Mouse (Mus musculus) limb, embryonic 13.5 days (tissue): ENCODE measurements around the gene Crlf3. TPM values are rescaled to one million over a fixed set of nuclear protein-coding genes. Genes with fewer than 3 reads are reported as not detected.
A peak's percentile ranks its signal among the peaks of the same experiment; 100 is the strongest.
"Not testable (repeated sequence)": the region's sequence is repeated elsewhere in the genome, so short reads cannot be mapped to it uniquely, and the experiment has no call there.

Experiments used
- ATAC-seq: fragments of 200-750 bp; cut with Nextera tagmentation; 2 replicates; pipeline ENCODE4 v1.8.0; 2017; ENCODE audit warnings: low read depth, moderate number of reproducible peaks, moderate TSS enrichment; ENCODE audit not compliant: low FRiP score
- H3K27ac ChIP-seq: fragments of 300-500 bp; sonication (generic); 2 replicates; pipeline ENCODE4 v1.5.1; 2015; ENCODE audit warnings: inconsistent platforms, mild to moderate bottlenecking, moderate library complexity
- H3K27me3 ChIP-seq: fragments of 300-500 bp; sonication (generic); 2 replicates; pipeline ENCODE4 v1.6.1; 2015; ENCODE audit warnings: mild to moderate bottlenecking, inconsistent platforms
- H3K36me3 ChIP-seq: fragments of 300-500 bp; sonication (generic); 2 replicates; pipeline ENCODE4 v1.6.1; 2015; ENCODE audit warnings: inconsistent platforms, mild to moderate bottlenecking, moderate library complexity
- H3K4me1 ChIP-seq: fragments of 300-500 bp; sonication (generic); 2 replicates; pipeline ENCODE4 v1.6.1; 2015; ENCODE audit warnings: inconsistent platforms
- H3K4me2 ChIP-seq: fragments of 300-500 bp; sonication (generic); replicated peaks from 2 replicates; pipeline ENCODE4 v1.6.1; 2015; ENCODE audit warnings: inconsistent platforms, mild to moderate bottlenecking, moderate library complexity
- H3K4me3 ChIP-seq: fragments of 300-500 bp; sonication (generic); 2 replicates; pipeline ENCODE4 v1.5.1; 2015; ENCODE audit warnings: moderate library complexity, mild to moderate bottlenecking, inconsistent platforms
- H3K9ac ChIP-seq: fragments of 300-500 bp; sonication (generic); 2 replicates; pipeline ENCODE4 v1.6.1; 2015; ENCODE audit warnings: mild to moderate bottlenecking, inconsistent platforms
- H3K9me3 ChIP-seq: fragments of 300-500 bp; sonication (generic); 2 replicates; pipeline ENCODE4 v1.6.1; 2016; ENCODE audit warnings: inconsistent platforms
- WGBS: fragments of 180-500 bp; shearing (Covaris S2); methylation state at CpG from one replicate; pipeline ENCODE4 v1.1.7; 2015; 5-methylcytosine and 5-hydroxymethylcytosine counted together
- polyA plus RNA-seq: library from polyadenylated mRNA; unstranded; fragments of >200 nt; fragmentation: Nextera tagmentation; extraction: Ambion mirVana; gene quantifications from 2 replicates; pipeline ENCODE4 v1.2.1, GENCODE M21; 2015

The Crlf3 gene
- polyA plus RNA-seq, 1 experiment from 2014 or later = 55.3 TPM

- H3K36me3 ChIP-seq = no peaks in the 10 kb centered on the region
- H3K27ac ChIP-seq = peak overlapping the region; percentile 96; the same call in 1 of the 2 replicates
- H3K9ac ChIP-seq = no peak overlapping the region
- H3K4me2 ChIP-seq = peak overlapping the region; percentile 73
- 79% methylated on average over 7 of the region's 7 CpGs for WGBS
- H3K4me1 ChIP-seq = peaks cover 19% of the 10 kb centered on the region
- no peaks in the 10 kb centered on the region for H3K27me3 ChIP-seq
- no peaks in the 10 kb centered on the region for H3K9me3 ChIP-seq
- ATAC-seq = no peak
- H3K4me3 ChIP-seq = no peak overlapping the region
Observed at GRCm38 (mm10) chr11:80081786-80082319, 1.1 kb upstream of the Crlf3 start.

- Histone ChIP-seq H3K27me3 (no peaks in the 10 kb centered on the region), H3K4me3 (peak overlapping the region; percentile 93), H3K36me3 (no peaks in the 10 kb centered on the region; the same call in 1 of the 2 replicates), H3K4me2 (peak overlapping the region; percentile 73), H3K4me1 (peaks cover 19% of the 10 kb centered on the region), H3K9me3 (no peaks in the 10 kb centered on the region), H3K27ac (peak overlapping the region; percentile 96), H3K9ac (peak overlapping the region; percentile 98)
- no peak; the same call in none of the 2 replicates for ATAC-seq
- WGBS = under 1% methylated on average over 32 of the region's 32 CpGs
Observed at GRCm38 (mm10) chr11:80080381-80080825, 388 bp downstream of the Crlf3 start.

- ATAC-seq = no peak
- Histone ChIP-seq H3K27ac (no peak overlapping the region), H3K9ac (peak overlapping the region; percentile 98), H3K9me3 (no peaks in the 10 kb centered on the region), H3K36me3 (no peaks in the 10 kb centered on the region; the same call in 1 of the 2 replicates), H3K4me3 (peak overlapping the region; percentile 93), H3K27me3 (no peaks in the 10 kb centered on the region), H3K4me1 (peaks cover 19% of the 10 kb centered on the region), H3K4me2 (peak overlapping the region; percentile 73)
- 72% methylated on average over 6 of the region's 6 CpGs for WGBS
Observed at GRCm38 (mm10) chr11:80079751-80080150, 1.0 kb downstream of the Crlf3 start.

- no peaks in the 10 kb centered on the region for H3K9me3 ChIP-seq
- H3K27ac ChIP-seq = no peak overlapping the region
- no peaks in the 10 kb centered on the region; the same call in 1 of the 2 replicates for H3K36me3 ChIP-seq
- WGBS = 23% methylated on average over 1 of the region's 1 CpGs
- ATAC-seq = no peak
- H3K4me3 ChIP-seq = no peak overlapping the region
- H3K9ac ChIP-seq = no peak overlapping the region
- no peaks in the 10 kb centered on the region for H3K27me3 ChIP-seq
- H3K4me1 ChIP-seq = peaks cover 19% of the 10 kb centered on the region
- H3K4me2 ChIP-seq = no peak overlapping the region
Observed at GRCm38 (mm10) chr11:80078831-80079230, 2.0 kb downstream of the Crlf3 start.

GRCm38 (mm10) chr11:80077784-80078545 lies 2.8 kb downstream of the Crlf3 start:
- peaks cover 19% of the 10 kb centered on the region for H3K4me1 ChIP-seq
- no peaks in the 10 kb centered on the region for H3K27me3 ChIP-seq
- no peak overlapping the region for H3K4me2 ChIP-seq
- H3K9ac ChIP-seq = no peak overlapping the region
- ATAC-seq = no peak
- no peaks in the 10 kb centered on the region for H3K9me3 ChIP-seq
- no peak overlapping the region for H3K27ac ChIP-seq
- H3K36me3 ChIP-seq = no peaks in the 10 kb centered on the region; the same call in 1 of the 2 replicates
- 83% methylated on average over 14 of the region's 14 CpGs for WGBS
- H3K4me3 ChIP-seq = no peak overlapping the region

GRCm38 (mm10) chr11:80075608-80076277 lies 5.0 kb downstream of the Crlf3 start:
- Histone ChIP-seq H3K9me3 (no peaks in the 10 kb centered on the region), H3K4me3 (no peak overlapping the region), H3K9ac (no peak overlapping the region), H3K4me1 (peaks cover 11% of the 10 kb centered on the region), H3K4me2 (no peak overlapping the region), H3K27me3 (no peaks in the 10 kb centered on the region), H3K36me3 (no peaks in the 10 kb centered on the region; the same call in 1 of the 2 replicates), H3K27ac (no peak overlapping the region)
- no peak for ATAC-seq
- WGBS = 96% methylated on average over 5 of the region's 5 CpGs

GRCm38 (mm10) chr11:80072365-80072764 lies 8.4 kb downstream of the Crlf3 start:
- Histone ChIP-seq H3K9me3 (no peaks in the 10 kb centered on the region), H3K4me2 (no peak overlapping the region), H3K9ac (no peak overlapping the region), H3K4me1 (peaks cover 3% of the 10 kb centered on the region; the same call in 1 of the 2 replicates), H3K4me3 (no peak overlapping the region), H3K27me3 (no peaks in the 10 kb centered on the region), H3K36me3 (no peaks in the 10 kb centered on the region; the same call in 1 of the 2 replicates), H3K27ac (no peak overlapping the region)
- ATAC-seq = no peak
- 93% methylated on average over 3 of the region's 3 CpGs for whole genome bisulfite sequencing

GRCm38 (mm10) chr11:80071039-80071438 lies 9.8 kb downstream of the Crlf3 start:
- no peak overlapping the region for H3K4me2 ChIP-seq
- H3K9me3 ChIP-seq = no peaks in the 10 kb centered on the region
- no peak for ATAC-seq
- no peak overlapping the region for H3K9ac ChIP-seq
- H3K4me1 ChIP-seq = peaks cover 3% of the 10 kb centered on the region; the same call in 1 of the 2 replicates
- H3K4me3 ChIP-seq = no peak overlapping the region
- H3K27ac ChIP-seq = no peak overlapping the region
- H3K27me3 ChIP-seq = no peaks in the 10 kb centered on the region
- 85% methylated on average over 2 of the region's 2 CpGs for WGBS
- H3K36me3 ChIP-seq = no peaks in the 10 kb centered on the region; the same call in 1 of the 2 replicates

GRCm38 (mm10) chr11:80069815-80070214 lies 11.0 kb downstream of the Crlf3 start:
- H3K36me3 ChIP-seq = no peaks in the 10 kb centered on the region; the same call in 1 of the 2 replicates
- H3K4me3 ChIP-seq = no peak overlapping the region
- H3K27ac ChIP-seq = no peak overlapping the region
- no peak for ATAC-seq
- no peak overlapping the region for H3K9ac ChIP-seq
- 74% methylated on average over 3 of the region's 3 CpGs for WGBS
- no peaks in the 10 kb centered on the region for H3K9me3 ChIP-seq
- H3K4me2 ChIP-seq = no peak overlapping the region
- H3K27me3 ChIP-seq = no peaks in the 10 kb centered on the region
- peaks cover 3% of the 10 kb centered on the region; the same call in 1 of the 2 replicates for H3K4me1 ChIP-seq

- Histone ChIP-seq H3K27me3 (no peaks in the 10 kb centered on the region), H3K4me1 (peaks cover 3% of the 10 kb centered on the region; the same call in 1 of the 2 replicates), H3K27ac (no peak overlapping the region), H3K9ac (no peak overlapping the region), H3K36me3 (peaks cover 12% of the 10 kb centered on the region), H3K4me3 (no peak overlapping the region), H3K9me3 (no peaks in the 10 kb centered on the region), H3K4me2 (no peak overlapping the region)
- 83% methylated on average over 5 of the region's 5 CpGs for WGBS
- no peak for ATAC-seq
Observed at GRCm38 (mm10) chr11:80067558-80067957, 13.2 kb downstream of the Crlf3 start.

GRCm38 (mm10) chr11:80066373-80066772 lies 14.4 kb downstream of the Crlf3 start:
- not testable (repeated sequence) for H3K9ac ChIP-seq, H3K27me3 ChIP-seq, H3K4me2 ChIP-seq, H3K4me1 ChIP-seq, H3K4me3 ChIP-seq, ATAC-seq, H3K9me3 ChIP-seq, H3K27ac ChIP-seq
- WGBS = 91% methylated on average over 4 of the region's 4 CpGs
- H3K36me3 ChIP-seq = peaks cover 21% of the 10 kb centered on the region

GRCm38 (mm10) chr11:80062159-80062558 lies 18.6 kb downstream of the Crlf3 start:
- Histone ChIP-seq H3K4me1 (no peaks in the 10 kb centered on the region), H3K9ac (no peak overlapping the region), H3K9me3 (no peaks in the 10 kb centered on the region), H3K27ac (no peak overlapping the region), H3K36me3 (peaks cover 57% of the 10 kb centered on the region), H3K27me3 (no peaks in the 10 kb centered on the region), H3K4me3 (no peak overlapping the region), H3K4me2 (no peak overlapping the region)
- 82% methylated on average over 4 of the region's 4 CpGs for WGBS
- ATAC-seq = no peak
